Mouse (Mus musculus) hindbrain, embryonic 11.5 days (tissue): Measurements from ENCODE around the gene Gtpbp8. TPM values are rescaled to one million over a fixed set of nuclear protein-coding genes. Genes with fewer than 3 reads are reported as not detected.

Experiments used
- ATAC-seq: fragments of 200-750 bp; cut with Nextera tagmentation; 2 replicates; pipeline ENCODE4 v1.8.0; 2017; ENCODE audit warnings: mild to moderate bottlenecking, moderate TSS enrichment, moderate library complexity; ENCODE audit not compliant: low FRiP score
- DNase-seq: peaks from one replicate; pipeline ENCODE4 v3.0.0-alpha.2; 2015; ENCODE audit warnings: low spot score
- H3K27ac ChIP-seq: fragments of 300-500 bp; sonication (generic); 2 replicates; pipeline ENCODE4 v1.5.1; 2014; ENCODE audit warnings: mild to moderate bottlenecking, low read depth, low read length
- H3K27me3 ChIP-seq: fragments of 300-500 bp; sonication (generic); 2 replicates; pipeline ENCODE4 v1.6.1; 2014; ENCODE audit warnings: mild to moderate bottlenecking, low read length, moderate library complexity, mixed read lengths; ENCODE audit not compliant: control insufficient read depth, insufficient read depth
- H3K36me3 ChIP-seq: fragments of 300-500 bp; sonication (generic); 2 replicates; pipeline ENCODE4 v1.6.1; 2014; ENCODE audit warnings: mild to moderate bottlenecking, low read length, moderate library complexity, mixed read lengths; ENCODE audit not compliant: control insufficient read depth, insufficient read depth
- H3K4me1 ChIP-seq: fragments of 300-500 bp; sonication (generic); replicated peaks from 2 replicates; pipeline ENCODE4 v1.6.1; 2014; ENCODE audit warnings: low read length, mixed read lengths; ENCODE audit not compliant: control insufficient read depth, insufficient read depth
- H3K4me2 ChIP-seq: fragments of 300-500 bp; sonication (generic); replicated peaks from 2 replicates; pipeline ENCODE4 v1.6.1; 2014; ENCODE audit warnings: mild to moderate bottlenecking, low read depth, low read length
- H3K4me3 ChIP-seq: fragments of 300-500 bp; sonication (generic); 2 replicates; pipeline ENCODE4 v1.5.1; 2014; ENCODE audit warnings: low read depth, low read length
- H3K9ac ChIP-seq: fragments of 300-500 bp; sonication (generic); 2 replicates; pipeline ENCODE4 v1.6.1; 2014; ENCODE audit warnings: low read depth, low read length
- H3K9me3 ChIP-seq: fragments of 300-500 bp; sonication (generic); 2 replicates; pipeline ENCODE4 v1.6.1; 2016; ENCODE audit warnings: low read length; ENCODE audit not compliant: control insufficient read depth
- WGBS: fragments of 180-500 bp; shearing (Covaris S2); extraction: QIAGEN DNeasy Blood & Tissue Kit; methylation state at CpG from one replicate; pipeline ENCODE4 v1.1.7; 2014; 5-methylcytosine and 5-hydroxymethylcytosine counted together
- polyA plus RNA-seq: library from polyadenylated mRNA; unstranded; fragments of >200 nt; fragmentation: Nextera tagmentation; extraction: Ambion mirVana; gene quantifications from 2 replicates; pipeline ENCODE4 v1.2.1, GENCODE M21; 2014

Gtpbp8 gene
- polyA plus RNA-seq, 1 experiment from 2014 or later = 29.4 TPM

DNA sequence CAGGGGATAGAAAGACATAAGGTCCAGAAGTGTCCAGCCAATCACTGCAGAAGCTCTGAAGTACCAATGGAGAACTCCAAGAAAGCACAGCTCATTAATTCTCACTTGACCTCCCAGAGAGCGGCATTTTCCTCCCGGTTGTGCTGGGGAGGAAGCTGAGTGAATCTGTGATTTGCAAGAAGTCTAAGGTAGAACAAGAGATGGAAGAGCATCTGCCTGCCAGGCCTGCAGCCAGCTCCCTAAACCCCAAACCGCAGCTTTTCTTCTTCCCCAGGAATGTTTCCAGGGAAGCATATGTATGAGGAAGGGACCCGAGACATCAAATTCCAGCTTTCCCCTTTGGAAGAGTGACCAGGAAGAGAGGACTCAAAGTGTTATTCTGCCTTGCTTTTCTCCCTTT, 57.7 kb downstream of the Gtpbp8 start:
- Histone ChIP-seq H3K9me3 (no peaks in the 10 kb centered on the region), H3K4me1 (peaks cover 3% of the 10 kb centered on the region; the same call in 1 of the 2 replicates), H3K27ac (peak overlapping the region; percentile 86), H3K9ac (peak overlapping the region; percentile 15; the same call in 1 of the 2 replicates), H3K4me2 (peak overlapping the region; percentile 36), H3K4me3 (no peak overlapping the region), H3K36me3 (no peaks in the 10 kb centered on the region), H3K27me3 (no peaks in the 10 kb centered on the region)
- 3% methylated on average over 4 of the region's 4 CpGs for WGBS
- ATAC-seq (peak; percentile 20; the same call in 1 of the 2 replicates), DNase-seq (peak; percentile 63)

DNA sequence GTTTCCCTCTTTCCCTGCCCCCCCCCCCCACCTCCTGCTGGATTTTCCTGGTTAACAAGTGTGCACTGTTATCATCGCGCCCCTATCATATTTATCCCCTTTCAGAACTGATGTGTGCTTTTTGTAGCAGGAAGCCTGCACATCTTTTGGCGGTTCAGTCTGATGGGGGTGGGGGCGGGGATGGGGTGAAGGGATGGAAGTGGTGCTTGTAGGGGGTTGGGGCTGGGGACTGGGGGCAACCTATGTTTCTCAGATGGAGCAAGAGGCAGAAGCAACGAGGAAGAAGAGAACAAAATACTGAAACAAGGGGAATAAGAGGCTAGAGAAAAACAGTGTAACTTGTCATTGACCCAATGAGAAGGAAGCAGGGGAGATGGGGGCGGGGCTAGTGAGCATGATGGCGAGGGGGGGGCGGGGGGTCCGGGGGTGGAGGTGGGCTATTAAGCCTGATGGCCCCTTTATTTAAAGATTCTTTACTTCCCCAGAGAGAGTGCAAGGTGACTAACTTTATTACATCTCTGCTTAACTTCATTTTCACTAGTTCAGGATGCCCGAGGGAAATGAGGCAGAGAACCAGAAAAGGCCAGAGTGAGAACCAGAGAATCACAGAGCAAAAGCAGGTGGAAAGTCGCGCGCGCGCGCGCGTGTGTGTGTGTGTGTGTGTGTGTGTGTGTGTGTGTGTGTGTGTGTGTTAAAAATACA, 58.3 kb downstream of the Gtpbp8 start:
- no peaks in the 10 kb centered on the region for H3K27me3 ChIP-seq
- no peaks in the 10 kb centered on the region for H3K36me3 ChIP-seq
- peak overlapping the region; percentile 86 for H3K27ac ChIP-seq
- H3K4me3 ChIP-seq = no peak overlapping the region; the same call in 1 of the 2 replicates
- 5% methylated on average over 18 of the region's 18 CpGs for WGBS
- H3K9me3 ChIP-seq = no peaks in the 10 kb centered on the region
- ATAC-seq (peak; percentile 18), DNase-seq (peak; percentile 62)
- peaks cover 3% of the 10 kb centered on the region; the same call in 1 of the 2 replicates for H3K4me1 ChIP-seq
- H3K4me2 ChIP-seq = peak overlapping the region; percentile 36
- H3K9ac ChIP-seq = peak overlapping the region; percentile 35; the same call in 1 of the 2 replicates

- Histone ChIP-seq H3K27me3 (no peaks in the 10 kb centered on the region), H3K4me2 (peak overlapping the region; percentile 36), H3K9me3 (no peaks in the 10 kb centered on the region; the same call in 1 of the 2 replicates), H3K36me3 (no peaks in the 10 kb centered on the region), H3K4me3 (no peak overlapping the region; the same call in 1 of the 2 replicates), H3K4me1 (peaks cover 3% of the 10 kb centered on the region; the same call in 1 of the 2 replicates), H3K27ac (peak overlapping the region; percentile 86), H3K9ac (peak overlapping the region; percentile 35)
- DNase-seq (peak; percentile 79), ATAC-seq (peak; percentile 94)
- 23% methylated on average over 20 of the region's 20 CpGs for WGBS
Observed at GRCm38 (mm10) chr16:44686991-44687718, 59.0 kb downstream of the Gtpbp8 start.

Other genes with a start within 250 kb of the Gtpbp8 start
- gene Boc, start 187.5 kb downstream of the Gtpbp8 start, polyA plus RNA-seq = 34.3 and 41.7 TPM in 2 replicates
- 10.6 and 13.1 TPM in 2 replicates for gene Nepro, start 22.1 kb downstream of the Gtpbp8 start, polyA plus RNA-seq
- gene Cd200r1, start 19.4 kb upstream of the Gtpbp8 start, polyA plus RNA-seq = 0.64 and 0.94 TPM in 2 replicates
- gene Cd200r4, start 65.4 kb upstream of the Gtpbp8 start, polyA plus RNA-seq = not detected in 2 replicates
- not detected in 2 replicates for gene Cd200r2, start 120.7 kb upstream of the Gtpbp8 start, polyA plus RNA-seq
- gene Cd200r3, start 197.3 kb upstream of the Gtpbp8 start, polyA plus RNA-seq = not detected in 2 replicates